Mouse (Mus musculus) G1E (cell line): ENCODE data around the gene Arap2.

Experiments used
- CTCF ChIP-seq: IDR thresholded peaks from 2 replicates; pipeline ENCODE4 v1.5.1; 2012; ENCODE audit warnings: low read depth, low read length, inconsistent platforms, mixed read lengths
- GATA1 ChIP-seq: IDR thresholded peaks from 2 replicates; pipeline ENCODE4 v1.6.1; 2012; ENCODE audit warnings: borderline replicate concordance, low read length, inconsistent platforms, mixed read lengths
- TAL1 ChIP-seq: conservative IDR thresholded peaks from 2 replicates; pipeline ENCODE4 v1.6.1; 2012; ENCODE audit warnings: low read depth, low read length, inconsistent platforms, mixed read lengths

DNA sequence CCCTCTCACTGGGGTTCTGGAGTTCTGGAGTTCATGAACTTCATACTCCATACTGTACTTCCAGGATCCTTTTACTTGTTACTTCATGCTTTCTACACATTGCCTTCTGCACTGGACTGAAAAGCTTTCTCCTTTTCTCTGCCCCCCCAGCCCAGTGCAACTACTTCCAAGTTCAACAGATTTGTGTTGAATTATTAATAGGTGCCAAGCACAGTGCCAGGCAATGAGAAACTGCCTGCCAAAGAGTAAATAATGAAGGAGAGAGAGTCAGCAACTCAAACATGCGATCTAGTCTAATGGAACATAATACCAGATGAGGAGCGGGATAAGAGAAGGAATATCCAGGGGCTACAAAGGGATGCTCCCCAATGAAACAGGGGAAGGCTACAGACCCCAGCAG, 17.8 kb downstream of the Arap2 start:
- TF ChIP-seq CTCF (no peak), GATA1 (no peak), TAL1 (no peak)
